Mouse (Mus musculus) MN1 (cell line): ENCODE measurements at regions not wholly inside any gene's neighbourhood (a gene's known extent, or its start where the extent isn't known, plus 50 kb on each side); places are given as distances from the start of the nearest gene placed in this dataset.

Source experiments
- DNase-seq: peaks from one replicate; pipeline ENCODE4 v3.0.0-alpha.2; 2016; ENCODE audit warnings: low spot score

DNA sequence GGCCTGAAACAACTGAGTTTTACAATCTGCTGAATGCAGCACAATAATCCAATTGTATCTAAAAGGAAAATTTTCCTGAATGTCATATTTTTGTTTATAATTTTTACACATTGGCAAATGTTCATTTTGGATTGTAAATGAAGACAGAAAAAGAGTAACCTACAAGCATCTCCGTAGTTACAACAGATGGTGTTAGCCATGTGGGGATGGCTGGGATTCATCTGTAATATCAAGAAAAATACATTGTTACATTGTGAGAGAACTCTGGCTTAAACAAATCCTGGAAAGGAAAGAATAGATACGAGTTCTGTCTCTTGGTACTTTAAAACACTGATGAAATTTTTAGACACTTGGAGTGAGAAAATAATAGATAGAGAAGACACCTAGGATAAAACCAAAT lies 1106.0 kb downstream of the Grm8 start:
- no peak for DNase-seq

DNA sequence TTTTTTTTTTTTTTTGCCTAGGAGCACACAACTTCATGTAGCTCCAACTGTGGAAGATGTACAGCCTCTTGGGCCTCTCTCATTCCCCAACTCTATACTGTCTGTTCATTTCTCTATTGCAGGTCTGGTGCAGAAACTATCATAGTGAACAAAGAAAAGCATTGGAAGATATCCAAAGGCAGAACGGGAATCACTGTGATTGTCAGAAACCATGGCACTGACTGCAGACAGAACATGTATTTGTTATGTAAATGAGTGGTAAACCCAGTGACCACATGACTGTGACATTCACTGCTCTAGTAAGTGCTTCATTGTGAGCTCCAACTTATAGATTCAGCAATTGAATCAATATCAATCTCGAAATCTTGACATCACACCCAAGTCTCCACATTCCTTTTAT lies 1106.6 kb downstream of the Grm8 start:
- DNase-seq, result no peak

DNA sequence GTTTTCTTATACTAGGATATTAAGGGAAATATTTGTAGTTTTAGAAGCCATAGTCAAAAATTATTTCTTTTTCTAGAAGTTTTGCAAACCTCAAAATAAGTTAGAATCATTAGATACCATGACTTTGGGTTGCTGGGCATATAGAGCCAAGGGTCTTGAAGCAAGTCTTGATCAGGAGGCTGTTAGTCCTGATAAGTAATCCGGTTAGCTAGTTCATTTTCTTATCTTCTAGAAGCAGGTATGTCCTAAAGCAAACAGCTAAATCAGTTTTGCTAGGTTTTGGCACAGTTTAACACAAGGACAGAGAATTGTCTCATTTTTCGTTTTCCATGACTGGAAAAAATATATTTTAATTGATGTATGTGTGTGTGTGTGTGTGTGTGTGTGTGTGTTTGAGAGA lies 1113.3 kb downstream of the Grm8 start:
- DNase-seq, result no peak

DNA sequence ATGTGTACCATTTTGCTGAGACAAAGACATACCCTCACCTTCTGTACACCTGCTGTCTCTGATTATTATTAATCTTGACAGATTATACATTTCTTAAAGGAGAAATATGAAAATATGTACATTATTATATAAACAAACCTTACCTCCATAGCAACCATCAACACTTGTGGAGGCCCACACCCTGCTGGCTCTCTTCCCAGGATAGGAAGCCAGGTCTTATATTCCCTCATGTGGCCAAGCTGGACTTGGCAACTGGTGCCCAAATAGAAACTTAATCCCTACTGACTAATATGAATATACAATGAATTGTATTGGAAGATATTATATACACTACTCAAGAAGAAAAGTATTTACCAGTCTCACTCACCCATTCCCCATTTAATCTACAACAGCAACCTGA lies 1120.5 kb downstream of the Grm8 start:
- no peak for DNase-seq

DNA sequence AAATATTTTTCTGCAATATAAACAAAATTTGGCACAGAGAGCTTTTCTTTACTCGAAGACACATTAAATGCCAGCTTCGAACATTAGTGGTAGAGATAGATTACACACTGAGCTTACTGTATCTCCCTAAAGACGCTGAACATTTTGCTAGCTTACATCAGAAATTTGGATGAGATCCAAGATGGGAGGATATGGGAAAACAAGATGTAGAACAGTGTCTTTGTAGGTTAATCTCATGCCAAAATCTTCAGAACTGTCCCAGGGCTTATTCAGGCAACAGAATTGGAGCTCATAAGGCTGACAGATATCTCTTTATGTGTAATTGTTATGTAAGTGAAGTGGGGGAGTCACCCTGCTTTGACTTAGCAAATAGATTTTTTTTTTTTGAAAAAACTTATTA lies 1158.4 kb downstream of the Grm8 start:
- peak; percentile 76 for DNase-seq

DNA sequence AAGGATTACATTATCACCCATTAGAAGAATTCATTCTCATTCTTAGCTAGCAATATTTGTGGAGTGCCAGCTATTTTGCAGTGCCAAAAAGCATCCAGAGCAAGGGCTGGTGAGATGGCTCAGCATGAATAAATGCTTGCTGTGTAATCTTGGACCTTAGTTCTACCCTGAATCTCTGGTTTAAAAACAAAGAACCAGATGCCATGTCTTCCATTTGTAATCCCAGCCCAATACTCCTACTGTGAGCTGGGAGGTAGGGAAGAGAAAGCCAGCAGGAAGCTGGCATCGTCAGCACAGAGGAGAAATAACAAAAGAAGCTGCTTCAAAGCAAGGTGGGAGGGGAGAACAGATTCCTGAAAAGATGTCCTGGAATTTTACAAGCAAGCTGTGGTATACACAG lies 1140.1 kb upstream of the Pot1a start:
- no peak for DNase-seq
